Mouse (Mus musculus): ENCODE data around the gene Ltb. TPM values are rescaled to one million over a fixed set of nuclear protein-coding genes. Genes with fewer than 3 reads are reported as not detected.
A peak's percentile ranks its signal among the peaks of the same experiment; 100 is the strongest.
"Not testable (repeated sequence)": the region's sequence is repeated elsewhere in the genome, so short reads cannot be mapped to it uniquely, and the experiment has no call there.

Ltb gene
- polyA plus RNA-seq, 1 experiment, result not detected

DNA sequence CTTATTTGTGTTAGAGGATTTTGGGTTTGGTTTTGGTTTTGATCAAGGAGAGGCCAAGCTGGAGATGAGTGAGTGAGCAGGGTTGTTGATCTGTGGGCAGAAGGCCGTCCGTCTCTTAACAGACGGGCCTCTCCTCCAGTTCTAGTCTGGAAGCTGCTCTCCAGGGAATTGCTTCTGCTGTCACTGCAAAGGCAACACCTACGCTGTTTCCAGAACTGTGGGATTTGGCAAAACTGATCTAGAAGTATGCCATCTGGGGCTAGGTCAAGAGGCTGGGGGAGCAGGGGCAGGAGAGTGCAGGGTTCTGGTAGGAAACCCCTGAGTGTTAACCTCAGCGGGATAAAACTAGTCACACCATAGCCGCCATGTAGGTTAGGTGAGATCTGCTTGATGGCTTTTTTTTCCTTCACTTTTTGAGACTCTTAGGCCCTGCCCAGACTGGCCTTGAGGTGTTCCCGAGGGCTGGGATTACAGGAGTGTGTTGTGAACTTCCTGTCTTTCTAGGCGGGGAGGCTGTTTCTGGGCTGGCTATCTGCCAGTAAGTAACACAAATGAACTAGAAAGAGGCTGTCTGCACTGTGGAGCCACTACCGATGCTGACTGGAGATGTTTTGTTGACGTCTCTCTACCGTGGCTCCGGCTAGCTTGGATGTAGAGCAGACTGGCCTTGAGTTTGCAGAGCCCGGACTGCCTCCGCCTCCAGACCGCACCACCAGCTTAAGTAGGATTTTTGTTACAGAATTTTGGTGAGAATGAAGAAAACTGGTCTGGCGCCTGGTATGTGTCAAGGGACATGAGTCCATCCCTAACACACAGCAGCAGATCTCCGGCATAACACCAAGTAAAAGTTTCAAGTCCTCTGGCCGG, 39.1 kb downstream of the Ltb start, which contains the start of gene Atp6v1g2:
TSS of gene Atp6v1g2 (plus strand) at position 547 of the 867 bp plus-strand sequence.
- Histone ChIP-seq H3K4me1 (ENCODE audit: control insufficient read depth, insufficient read depth, low read length) (peaks cover 4% of the 10 kb centered on the region; the same call in 1 of the 2 replicates), H3K4me3 (ENCODE audit: insufficient read depth, low read length) (peak within 1 kb of the TSS; percentile 61; the same call in 1 of the 2 replicates), H3K27ac (ENCODE audit: insufficient read depth, low read length) (peak within 1 kb of the TSS; percentile 62; the same call in 1 of the 2 replicates)
- TF ChIP-seq POLR2A (IDR thresholded peaks at IDR 0.05; ENCODE audit: low read depth, low read length) (no peak), CTCF (IDR thresholded peaks at IDR 0.05; ENCODE audit: borderline replicate concordance, insufficient read depth, low read length) (no peak)

GRCm38 (mm10) chr17:35234090-35234489, 39.9 kb downstream of the Ltb start:
- H3K4me1 ChIP-seq (ENCODE audit: control insufficient read depth, insufficient read depth, low read length); H3K4me3 ChIP-seq (ENCODE audit: insufficient read depth, low read length); H3K27ac ChIP-seq (ENCODE audit: insufficient read depth, low read length): not testable (repeated sequence)

GRCm38 (mm10) chr17:35234903-35235302, 40.7 kb downstream of the Ltb start:
- TF ChIP-seq POLR2A (IDR thresholded peaks at IDR 0.05; ENCODE audit: low read depth, low read length) (peak; percentile 68), CTCF (IDR thresholded peaks at IDR 0.05; ENCODE audit: borderline replicate concordance, insufficient read depth, low read length) (no peak)
- Histone ChIP-seq H3K4me1 (ENCODE audit: control insufficient read depth, insufficient read depth, low read length) (peaks cover 4% of the 10 kb centered on the region; the same call in 1 of the 2 replicates), H3K4me3 (ENCODE audit: insufficient read depth, low read length) (peak overlapping the region; percentile 61), H3K27ac (ENCODE audit: insufficient read depth, low read length) (peak overlapping the region; percentile 62)

- peaks cover 9% of the 10 kb centered on the region for H3K4me1 ChIP-seq (ENCODE audit: control insufficient read depth, insufficient read depth, low read length)
- peak within 1 kb of the TSS; percentile 74 for H3K4me3 ChIP-seq (ENCODE audit: insufficient read depth, low read length)
- H3K27ac ChIP-seq (ENCODE audit: insufficient read depth, low read length), result peak within 1 kb of the TSS; percentile 77
- no peak for TF ChIP-seq CTCF (IDR thresholded peaks at IDR 0.05; ENCODE audit: borderline replicate concordance, insufficient read depth, low read length)
- peak; percentile 75 for TF ChIP-seq POLR2A (IDR thresholded peaks at IDR 0.05; ENCODE audit: low read depth, low read length)
These were observed 41.6 kb downstream of the Ltb start, which contains the start of gene Nfkbil1 for GRCm38 (mm10) chr17:35235614-35236389. Nfkbil1 (minus strand) TSS chr17:35235792.

GRCm38 (mm10) chr17:35236390-35236746, 42.1 kb downstream of the Ltb start:
- TF ChIP-seq POLR2A (IDR thresholded peaks at IDR 0.05; ENCODE audit: low read depth, low read length) (0 out of 2 replicates have a peak, but pooled peaks have one; percentile 28), CTCF (IDR thresholded peaks at IDR 0.05; ENCODE audit: borderline replicate concordance, insufficient read depth, low read length) (peak; percentile 88)
- H3K4me1 ChIP-seq (ENCODE audit: control insufficient read depth, insufficient read depth, low read length), result peaks cover 10% of the 10 kb centered on the region
- peak overlapping the region; percentile 74 for H3K4me3 ChIP-seq (ENCODE audit: insufficient read depth, low read length)
- no peak overlapping the region for H3K27ac ChIP-seq (ENCODE audit: insufficient read depth, low read length)

- TF ChIP-seq POLR2A (IDR thresholded peaks at IDR 0.05; ENCODE audit: low read depth, low read length) (no peak), CTCF (IDR thresholded peaks at IDR 0.05; ENCODE audit: borderline replicate concordance, insufficient read depth, low read length) (no peak)
- Histone ChIP-seq H3K4me1 (ENCODE audit: control insufficient read depth, insufficient read depth, low read length) (peaks cover 10% of the 10 kb centered on the region), H3K4me3 (ENCODE audit: insufficient read depth, low read length) (no peak overlapping the region), H3K27ac (ENCODE audit: insufficient read depth, low read length) (no peak overlapping the region)
These were observed 42.8 kb downstream of the Ltb start for GRCm38 (mm10) chr17:35236996-35237395.

GRCm38 (mm10) chr17:35237504-35237903, 43.3 kb downstream of the Ltb start:
- TF ChIP-seq CTCF (IDR thresholded peaks at IDR 0.05; ENCODE audit: borderline replicate concordance, insufficient read depth, low read length) (no peak), POLR2A (IDR thresholded peaks at IDR 0.05; ENCODE audit: low read depth, low read length) (no peak)
- H3K4me1 ChIP-seq (ENCODE audit: control insufficient read depth, insufficient read depth, low read length), result peaks cover 10% of the 10 kb centered on the region
- no peak overlapping the region for H3K27ac ChIP-seq (ENCODE audit: insufficient read depth, low read length)
- H3K4me3 ChIP-seq (ENCODE audit: insufficient read depth, low read length), result no peak overlapping the region

- peaks cover 14% of the 10 kb centered on the region for H3K4me1 ChIP-seq (ENCODE audit: control insufficient read depth, insufficient read depth, low read length)
- no peak overlapping the region for H3K4me3 ChIP-seq (ENCODE audit: insufficient read depth, low read length)
- TF ChIP-seq POLR2A (IDR thresholded peaks at IDR 0.05; ENCODE audit: low read depth, low read length) (no peak), CTCF (IDR thresholded peaks at IDR 0.05; ENCODE audit: borderline replicate concordance, insufficient read depth, low read length) (no peak)
- no peak overlapping the region for H3K27ac ChIP-seq (ENCODE audit: insufficient read depth, low read length)
These were observed 45.5 kb downstream of the Ltb start for GRCm38 (mm10) chr17:35239700-35240099.

DNA sequence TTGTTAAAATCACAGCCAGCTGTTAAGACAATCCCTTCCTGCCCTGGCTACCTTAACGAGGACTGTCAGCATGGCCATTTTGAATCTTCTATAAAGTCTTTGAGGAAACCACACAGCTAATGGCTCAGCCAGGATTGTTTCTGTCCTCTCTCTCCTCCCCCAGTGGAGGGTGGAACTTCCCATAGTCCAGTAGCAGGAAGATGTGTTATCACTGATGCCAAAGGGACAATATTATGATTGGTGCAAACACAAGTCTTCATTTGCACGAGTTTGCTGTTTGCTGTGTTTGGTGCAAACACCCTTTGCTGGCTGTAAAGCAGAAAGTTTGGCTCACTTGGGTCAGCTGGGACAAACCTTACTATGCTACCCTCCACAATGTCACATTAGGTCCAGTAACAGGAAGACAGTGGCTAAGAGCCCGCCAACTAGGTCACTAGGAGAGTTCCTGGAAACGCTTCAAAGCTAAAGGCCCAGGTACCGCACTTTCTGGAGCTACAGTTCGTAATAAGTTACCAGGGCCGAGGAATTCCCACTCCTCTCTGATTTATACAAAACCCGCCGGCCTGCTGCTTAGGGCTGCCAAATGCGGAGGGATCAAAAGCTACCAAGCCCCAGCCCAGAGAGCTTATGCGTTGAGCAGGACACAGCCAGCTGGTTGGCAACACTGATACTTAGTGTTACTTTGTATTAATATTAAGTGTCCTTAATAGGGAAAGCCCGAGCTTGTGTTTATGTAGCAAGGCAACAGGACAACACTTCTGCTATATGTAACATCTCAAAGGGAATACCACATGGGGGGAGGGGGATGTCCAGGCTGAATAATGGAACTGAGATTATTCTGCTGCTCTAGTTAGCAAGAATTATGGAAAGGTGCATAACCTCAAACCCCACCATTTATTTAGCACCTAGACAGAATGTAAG, 46.4 kb downstream of the Ltb start:
- peak overlapping the region; percentile 93 for H3K27ac ChIP-seq (ENCODE audit: insufficient read depth, low read length)
- H3K4me1 ChIP-seq (ENCODE audit: control insufficient read depth, insufficient read depth, low read length), result peaks cover 16% of the 10 kb centered on the region
- H3K4me3 ChIP-seq (ENCODE audit: insufficient read depth, low read length), result peak overlapping the region; percentile 15
- no peak for TF ChIP-seq CTCF (IDR thresholded peaks at IDR 0.05; ENCODE audit: borderline replicate concordance, insufficient read depth, low read length)
- peak; percentile 60 for TF ChIP-seq POLR2A (IDR thresholded peaks at IDR 0.05; ENCODE audit: low read depth, low read length)

Data from embryonic fibroblast, embryonic 13.5 days (primary cell).